Mouse (Mus musculus) MEL (cell line): ENCODE measurements around the gene Rnf220.

Source experiments
- CTCF ChIP-seq, 3 experiments: IDR thresholded peaks in 2 of 3; conservative IDR thresholded peaks in 1 of 3; 2 replicates each; pipeline ENCODE4 v1.5.1; 2011 to 2012; ENCODE audit warnings: low read length in 3 of 3, low read depth in 2 of 3, mild to moderate bottlenecking in 2 of 3, improper control_type of control experiment in 1 of 3, inconsistent platforms in 1 of 3, mixed read lengths in 1 of 3, moderate library complexity in 1 of 3; ENCODE audit not compliant: control insufficient read depth in 1 of 3, insufficient read depth in 1 of 3, poor library complexity in 1 of 3, severe bottlenecking in 1 of 3
- EP300 ChIP-seq, 2 experiments: IDR thresholded peaks; 2 replicates each; pipeline ENCODE4 v1.6.1; 2011; ENCODE audit warnings: improper control_type of control experiment in 2 of 2, low read length in 2 of 2, low read depth in 1 of 2, mild to moderate bottlenecking in 1 of 2
- GABPA ChIP-seq: IDR thresholded peaks from 2 replicates; pipeline ENCODE4 v1.6.1; 2012; ENCODE audit warnings: low read depth, mild to moderate bottlenecking, inconsistent platforms, low read length, improper control_type of control experiment, moderate library complexity
- JUND ChIP-seq: IDR thresholded peaks from 2 replicates; pipeline ENCODE4 v1.6.1; 2011; ENCODE audit warnings: low read depth, mild to moderate bottlenecking, improper control_type of control experiment, low read length
- MAX ChIP-seq: IDR thresholded peaks from 2 replicates; pipeline ENCODE4 v1.6.1; 2011; ENCODE audit warnings: low read length, improper control_type of control experiment

DNA sequence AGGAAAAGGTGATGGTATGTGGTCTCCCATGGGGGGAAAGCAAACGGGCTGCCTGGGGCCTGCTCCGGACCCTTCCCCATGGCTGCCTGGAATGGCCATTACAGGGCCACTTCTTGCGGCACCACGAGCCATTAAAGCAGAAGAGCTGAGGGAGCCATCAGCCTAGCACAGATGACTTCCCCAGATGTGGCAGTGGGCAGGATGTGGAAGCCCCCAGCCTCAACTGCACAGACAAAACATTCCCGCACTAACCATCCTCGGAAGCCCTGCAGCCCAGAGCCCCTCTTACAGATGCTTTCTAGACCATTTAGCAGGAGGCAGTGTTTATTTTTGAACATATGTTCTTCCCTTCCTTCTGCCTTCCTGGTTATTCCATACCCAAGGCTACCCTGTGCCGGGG lies 103.8 kb downstream of the Rnf220 start:
- TF ChIP-seq EP300 (IDR thresholded peaks at IDR 0.05; ENCODE audit: low read depth in 1 of 2, low read length in 2 of 2) (no peak), CTCF (IDR thresholded peaks at IDR 0.05 in 2 of 3, conservative IDR thresholded peaks at IDR 0.05 in 1 of 3; ENCODE audit: control insufficient read depth in 1 of 3, insufficient read depth in 1 of 3, low read depth in 2 of 3, low read length in 3 of 3, poor library complexity in 1 of 3, severe bottlenecking in 1 of 3) (no peak), JUND (no peak), GABPA (no peak), MAX (no peak)
